Mouse (Mus musculus) frontal cortex, postnatal 14 days (tissue): ENCODE measurements around the gene Sptb.

ENCODE experiments used
- DNase-seq, 2 experiments: peaks; one replicate each; pipeline ENCODE4 v3.0.0; 2022; ENCODE audit warnings: low spot score in 2 of 2

The Sptb gene

DNA sequence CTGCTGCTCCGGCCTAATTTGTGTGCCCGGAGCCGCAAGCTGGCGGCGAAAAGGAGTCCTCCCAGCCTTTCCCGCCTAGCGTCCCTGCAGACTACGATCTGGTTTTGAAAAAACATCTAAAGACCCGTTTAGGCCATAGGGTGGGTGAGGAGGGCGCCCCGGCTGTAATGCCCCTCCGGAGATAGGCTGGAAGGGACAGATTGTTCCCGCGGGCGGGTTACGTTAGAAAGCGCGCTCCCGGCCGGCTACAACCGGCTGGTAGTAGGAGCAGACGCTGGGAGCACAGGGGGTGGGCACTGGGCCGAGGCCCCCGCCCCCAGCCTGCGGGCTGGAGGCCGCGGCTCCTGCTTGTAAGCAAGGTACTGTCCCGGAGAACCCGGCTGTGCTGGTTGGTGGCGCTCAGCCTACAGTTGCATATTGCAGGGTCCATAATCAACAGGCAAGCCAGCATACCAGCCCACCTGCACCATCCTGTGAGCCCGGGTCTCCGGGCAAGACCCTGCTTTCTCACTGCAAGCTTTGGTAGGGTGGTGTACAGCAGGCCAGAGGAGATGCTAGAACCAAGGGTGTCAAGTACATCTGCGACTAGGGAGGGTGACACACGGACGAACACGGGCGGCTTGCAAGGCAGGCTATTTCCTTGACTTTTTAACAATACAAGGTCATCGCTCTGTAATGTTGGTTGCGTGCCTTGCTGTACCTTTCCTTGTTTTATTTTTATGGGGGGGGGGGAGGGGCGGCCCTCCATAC is at the start of gene Sptb:
Gene Sptb (minus strand): TSS at position 197 of the 750 bp plus-strand sequence.
- peak; percentile 47 to 52 for DNase-seq

DNA sequence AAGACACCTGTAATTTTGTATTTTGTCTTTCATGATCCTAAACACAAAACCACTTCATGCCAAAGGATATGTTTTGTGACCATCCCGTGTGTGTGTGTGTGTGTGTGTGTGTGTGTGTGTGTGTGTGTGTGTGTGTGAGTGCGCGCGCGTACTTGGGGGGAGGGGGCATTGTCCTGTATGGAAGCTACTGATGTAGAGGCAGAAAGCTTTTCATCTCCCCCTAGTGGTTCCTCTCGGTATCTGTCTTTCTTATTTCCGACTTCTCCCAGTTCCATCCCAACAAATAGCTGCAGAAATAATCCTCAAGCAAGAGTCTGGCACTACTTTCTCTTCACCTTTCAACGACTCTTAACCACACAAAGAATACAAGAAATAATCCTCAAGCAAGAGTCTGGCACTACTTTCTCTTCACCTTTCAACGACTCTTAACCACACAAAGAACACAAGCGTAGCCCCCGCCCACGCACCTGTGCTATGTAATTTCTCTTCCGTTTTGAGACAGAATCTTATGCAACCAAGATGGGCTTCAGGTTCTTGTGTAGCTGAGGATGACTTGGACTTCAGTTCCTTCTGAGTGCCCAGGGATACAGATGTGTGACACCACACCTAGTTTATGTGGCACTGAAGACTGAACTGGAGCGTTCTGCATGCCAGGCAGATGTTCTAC is 42.4 kb upstream of the Sptb start:
- DNase-seq = no peak

DNA sequence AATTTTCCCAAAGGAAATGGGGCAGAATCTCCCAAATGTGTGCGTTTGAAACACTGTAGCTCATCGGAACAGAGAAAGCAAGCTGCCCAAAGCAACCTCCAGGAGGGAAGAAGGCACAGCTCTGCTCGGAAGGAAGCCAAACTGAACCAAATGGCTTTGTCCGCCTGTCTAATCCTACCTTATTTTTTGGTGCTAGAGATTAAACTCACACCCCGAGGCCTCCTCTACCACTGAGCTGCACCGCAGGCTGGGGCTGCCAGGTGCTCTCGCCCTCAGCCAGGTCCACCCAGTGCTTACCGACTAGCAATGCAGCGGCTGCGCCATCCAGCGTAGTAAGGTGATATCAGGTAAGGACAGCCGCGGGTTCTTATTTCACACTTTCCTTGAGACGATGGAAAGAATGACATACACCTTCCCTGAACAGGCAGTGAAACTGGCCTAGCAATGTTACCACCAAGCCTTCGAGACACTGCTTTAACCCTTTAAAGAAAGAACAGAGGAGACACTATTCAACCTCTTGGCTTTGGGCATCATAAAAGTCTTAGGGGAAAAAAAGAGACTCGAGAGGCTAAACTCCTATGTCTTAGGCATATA is 40.6 kb upstream of the Sptb start:
- DNase-seq = no peak

DNA sequence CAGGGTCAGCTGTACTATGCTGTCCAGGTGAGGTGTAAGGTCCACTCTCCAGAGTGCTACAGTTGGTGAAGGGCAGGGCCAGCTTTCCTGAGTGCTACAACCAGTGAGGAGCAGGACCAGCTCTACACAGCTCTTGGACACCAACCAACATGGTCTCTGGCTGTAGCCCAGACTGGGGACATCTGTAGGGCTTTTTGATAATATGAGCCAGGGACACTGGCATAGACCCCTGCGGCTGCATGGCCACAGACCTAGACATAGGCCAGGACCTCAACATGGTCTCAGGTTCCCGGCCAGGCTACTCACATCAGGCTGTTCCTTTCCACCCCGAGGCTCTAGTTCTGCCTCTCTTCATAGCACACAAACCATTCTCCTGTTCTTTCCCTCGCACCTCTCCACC is 17.6 kb upstream of the Sptb start:
- no peak for DNase-seq

DNA sequence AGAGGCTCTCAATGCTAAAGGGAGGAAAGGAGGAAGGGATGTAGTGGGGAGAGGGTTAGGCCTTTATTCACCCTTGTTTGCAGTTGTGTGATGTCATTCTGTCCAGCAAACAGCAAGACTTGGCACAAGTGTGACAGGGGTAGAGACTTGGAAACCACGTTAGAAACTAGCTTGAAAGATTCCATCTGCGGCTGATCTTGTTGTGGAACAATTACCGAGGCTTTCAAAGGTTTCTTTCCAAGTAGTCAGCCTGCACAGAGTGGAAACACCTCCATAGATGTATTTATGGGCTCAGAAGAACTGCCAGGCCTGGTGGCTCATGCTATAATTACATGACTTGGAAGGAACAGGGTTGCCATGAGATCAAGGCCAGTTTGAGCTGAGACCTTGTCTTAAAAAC is 11.7 kb upstream of the Sptb start:
- DNase-seq = no peak

DNA sequence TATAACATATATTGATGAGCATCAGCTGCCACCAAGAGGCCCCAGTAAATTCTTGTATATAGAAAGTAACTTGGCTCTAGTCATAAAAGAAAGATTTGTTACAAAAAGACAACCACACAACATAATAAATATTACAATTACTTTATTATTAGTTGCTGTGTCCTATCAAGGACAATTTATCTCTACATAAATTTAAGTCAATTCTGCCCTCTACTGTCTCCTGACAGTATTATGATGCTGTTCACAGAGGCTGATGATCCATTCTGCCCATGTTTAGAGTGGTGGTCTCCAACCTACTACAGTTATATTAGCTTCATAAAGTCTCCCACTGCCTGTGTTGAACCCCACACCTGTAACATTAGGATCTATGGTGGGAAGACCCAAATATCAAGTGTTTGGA is 10.2 kb upstream of the Sptb start:
- DNase-seq = no peak

DNA sequence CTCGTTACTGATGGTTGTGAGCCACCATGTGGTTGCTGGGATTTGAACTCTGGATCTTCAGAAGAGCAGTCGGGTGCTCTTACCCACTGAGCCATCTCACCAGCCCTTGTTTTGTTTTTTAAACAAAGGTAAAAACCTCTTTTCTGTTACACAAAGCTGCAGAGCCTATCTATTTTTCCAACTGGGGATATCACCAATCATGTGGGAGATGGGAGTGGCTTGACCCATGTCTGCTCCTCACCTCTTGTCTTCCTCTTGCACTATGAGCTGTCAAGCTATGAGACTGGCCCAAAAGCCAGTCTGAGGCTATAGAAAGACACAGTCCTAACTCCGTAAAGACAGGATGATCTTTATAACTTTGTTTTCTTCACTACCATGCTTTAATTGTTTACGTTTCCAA is 8.0 kb upstream of the Sptb start:
- DNase-seq = no peak

DNA sequence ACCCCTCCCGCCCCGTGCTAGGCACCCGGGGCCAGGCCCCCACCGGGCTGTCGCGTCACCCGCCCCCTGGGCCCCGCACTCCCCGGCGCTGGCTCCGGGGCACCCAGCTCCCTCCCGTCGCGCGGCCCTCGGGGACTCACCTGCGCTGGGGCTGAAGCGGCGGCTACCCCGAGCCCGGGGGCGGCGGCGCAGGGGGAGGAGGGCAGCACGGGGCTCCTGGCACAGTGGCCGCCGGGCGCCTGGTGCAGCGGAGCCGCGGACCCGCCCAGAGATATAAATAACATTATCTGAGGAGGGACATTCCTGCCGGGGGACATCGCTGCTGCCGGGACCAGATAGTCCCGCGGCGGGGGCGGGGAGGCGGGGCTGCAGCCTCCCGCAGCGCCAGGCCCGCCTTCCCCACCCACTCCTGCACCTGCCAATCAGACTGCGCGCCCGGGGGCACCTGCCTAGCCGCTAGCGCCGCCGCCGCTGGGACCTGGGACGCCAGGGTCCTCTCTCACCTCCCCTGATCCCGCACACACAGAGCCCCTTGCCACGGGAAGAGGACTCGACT is 474 bp downstream of the Sptb start:
- DNase-seq = peak in 1 of 2 experiments; percentile 61

DNA sequence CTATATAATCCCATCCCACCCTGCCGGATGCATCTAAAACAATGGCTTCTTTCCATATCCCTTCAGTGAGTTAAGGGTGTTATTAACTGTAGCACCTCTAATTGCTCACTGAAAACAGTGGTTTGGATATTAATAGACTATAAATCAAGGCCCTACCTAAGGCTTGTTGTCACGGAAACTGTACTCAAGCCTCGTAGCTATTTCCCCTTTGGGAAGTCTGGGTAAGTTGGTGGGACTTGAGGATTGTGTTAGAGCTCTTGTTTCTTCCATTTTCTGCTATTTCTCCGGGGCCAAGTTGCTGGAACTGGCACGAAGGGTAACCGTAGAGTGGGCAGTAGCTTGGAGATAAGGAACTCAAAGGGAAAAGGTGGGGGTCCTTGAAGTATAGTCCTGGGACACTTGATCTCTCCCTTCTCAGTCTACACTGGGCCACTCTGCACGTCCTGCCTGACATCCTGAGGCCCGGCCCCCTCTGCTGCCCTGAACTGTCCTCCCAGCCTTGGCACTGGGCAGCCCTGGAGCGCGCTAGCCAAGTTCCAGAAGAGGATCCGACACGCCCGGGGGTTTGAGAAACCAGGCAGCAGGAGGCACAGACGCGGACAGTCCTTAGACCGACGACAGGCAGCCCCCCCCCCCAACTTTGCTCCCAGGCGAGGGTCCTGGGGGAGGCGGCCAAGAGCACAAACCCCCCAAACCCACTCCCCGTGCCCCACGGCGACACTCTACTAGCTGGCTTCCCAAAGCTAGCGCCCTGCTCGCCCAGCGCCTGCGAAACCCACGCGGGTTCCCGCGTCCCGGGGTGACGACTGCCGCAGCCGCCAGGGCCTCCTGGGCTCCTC is 1.2 kb downstream of the Sptb start:
- DNase-seq = no peak

DNA sequence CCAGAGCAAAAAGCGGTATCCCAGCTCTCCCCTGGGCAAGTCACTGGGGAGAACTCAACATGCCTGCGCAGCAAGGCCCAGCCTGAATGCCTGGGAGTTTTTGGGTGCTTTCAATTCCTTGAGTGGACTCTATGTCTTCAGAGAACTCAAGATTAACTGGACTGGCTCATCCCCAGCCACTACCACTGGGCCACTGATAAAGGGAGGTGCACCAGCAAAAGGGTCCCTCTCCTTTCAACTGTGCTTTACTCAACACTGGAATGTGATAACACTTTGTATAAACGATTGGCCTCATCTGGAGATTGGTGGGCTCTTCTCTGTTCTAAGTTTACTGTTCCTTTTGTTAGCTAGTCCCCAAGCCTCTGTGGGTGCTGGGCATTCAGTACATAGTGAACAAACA is 2.2 kb downstream of the Sptb start:
- no peak for DNase-seq

DNA sequence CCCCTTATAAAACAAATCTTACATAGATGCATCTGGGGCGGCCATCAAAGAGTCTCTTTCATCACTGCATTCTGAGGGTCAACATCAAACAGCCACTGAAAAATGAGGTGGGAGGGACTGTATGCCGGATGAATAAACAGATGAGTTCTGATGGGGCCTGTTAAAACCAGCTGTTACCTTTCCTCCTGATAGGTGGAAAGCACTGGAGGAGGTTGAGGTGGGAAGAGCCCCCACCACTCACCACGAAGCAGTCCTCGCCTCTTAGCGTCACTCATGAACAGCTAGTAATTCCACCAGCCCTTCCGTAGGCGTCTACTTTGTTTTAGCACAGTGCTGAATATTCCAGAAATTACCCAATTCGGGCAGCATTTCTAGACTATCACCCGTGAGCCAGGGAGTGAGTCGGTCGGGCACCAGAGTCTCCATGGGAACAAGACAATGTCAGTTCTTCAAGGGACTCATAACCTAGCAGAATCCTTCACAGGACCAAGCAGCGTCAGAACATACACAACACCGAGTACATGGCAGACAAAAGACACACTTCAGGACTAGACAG is 13.9 kb downstream of the Sptb start:
- no peak for DNase-seq

DNA sequence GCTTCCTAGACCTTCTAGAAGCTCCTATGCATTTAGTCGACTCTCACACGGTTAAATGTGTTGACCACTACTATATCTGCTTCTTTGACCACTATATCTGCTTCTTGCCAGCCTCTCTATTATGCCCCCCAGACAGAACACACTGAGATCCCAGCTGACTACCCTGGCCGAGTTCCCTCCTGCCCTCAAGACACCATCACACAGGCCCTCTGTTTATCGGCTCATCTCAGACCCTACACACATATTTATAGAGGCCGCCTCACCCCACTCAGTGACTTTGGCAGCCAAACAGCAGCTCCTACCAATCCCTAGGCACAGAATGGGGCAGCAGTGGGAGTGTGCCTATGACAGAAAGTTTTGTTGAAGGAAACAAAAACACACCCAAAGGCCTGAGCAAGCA is 14.6 kb downstream of the Sptb start:
- no peak for DNase-seq

DNA sequence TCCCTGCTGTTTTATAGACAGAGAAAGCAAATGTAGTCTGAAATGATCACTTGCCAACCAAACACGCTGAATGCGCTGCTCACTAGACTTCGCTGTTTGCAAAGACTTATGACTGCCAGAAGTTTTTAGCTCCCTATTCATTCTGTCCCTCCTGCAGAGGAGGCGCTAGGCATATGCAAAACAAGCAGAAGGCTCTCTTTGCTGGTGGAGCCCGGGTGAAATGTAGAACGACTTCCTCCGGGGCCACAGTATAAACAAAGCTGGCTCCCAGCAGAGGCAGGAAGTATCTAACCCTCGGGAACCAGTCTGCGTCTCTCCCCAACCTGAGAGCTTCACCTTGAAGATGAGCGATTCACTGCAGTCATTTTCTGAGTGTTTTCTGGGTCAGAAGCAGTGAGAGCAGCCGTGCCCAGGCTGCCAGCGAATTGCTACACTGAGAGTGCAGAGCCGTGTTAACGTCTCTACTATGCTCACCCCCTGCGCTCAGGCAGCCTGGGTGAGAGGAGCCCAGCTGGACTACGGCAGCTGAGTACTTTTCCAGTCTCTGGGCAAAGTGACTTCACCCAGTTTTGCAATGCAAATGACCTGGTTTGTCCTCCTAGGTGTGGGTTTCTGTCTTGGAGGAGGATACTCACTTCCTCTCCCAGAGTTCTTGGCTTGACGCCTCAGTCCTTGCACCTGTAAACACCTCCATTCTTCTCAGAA is 15.4 kb downstream of the Sptb start:
- peak in 1 of 2 experiments; percentile 24 for DNase-seq

DNA sequence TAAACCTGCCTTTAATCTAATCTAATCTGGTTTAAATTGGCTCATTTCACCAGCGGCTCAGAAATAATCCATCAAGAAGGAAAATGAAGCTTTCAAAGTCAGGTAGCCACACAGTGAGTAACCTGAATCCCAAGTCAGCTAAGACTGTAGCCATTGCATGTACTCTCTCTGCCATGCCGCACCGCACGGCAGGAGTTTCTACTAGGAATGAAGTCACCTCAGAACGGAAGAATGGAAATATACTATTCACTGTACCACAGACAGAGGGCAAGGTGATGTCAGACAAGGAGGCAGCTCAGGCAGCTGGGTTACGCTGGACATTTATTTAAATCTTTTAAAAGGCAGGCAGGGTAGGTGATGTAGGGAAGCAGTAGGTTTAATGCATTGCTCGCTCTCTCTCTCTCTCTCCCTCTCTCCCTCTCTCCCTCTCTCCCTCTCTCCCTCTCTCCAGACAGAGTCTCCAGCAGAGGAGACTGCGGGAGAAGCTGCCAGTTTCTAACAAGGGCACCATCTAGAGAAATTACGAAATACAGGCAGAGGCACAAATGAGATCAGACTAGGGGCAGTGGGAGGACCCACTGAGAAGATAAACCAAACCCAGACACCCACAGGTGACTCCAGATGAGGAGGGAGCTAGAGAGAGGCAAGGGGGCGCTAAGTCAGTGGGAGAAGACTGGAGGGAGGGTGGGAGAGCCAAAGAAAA is 22.7 kb downstream of the Sptb start:
- DNase-seq = no peak

DNA sequence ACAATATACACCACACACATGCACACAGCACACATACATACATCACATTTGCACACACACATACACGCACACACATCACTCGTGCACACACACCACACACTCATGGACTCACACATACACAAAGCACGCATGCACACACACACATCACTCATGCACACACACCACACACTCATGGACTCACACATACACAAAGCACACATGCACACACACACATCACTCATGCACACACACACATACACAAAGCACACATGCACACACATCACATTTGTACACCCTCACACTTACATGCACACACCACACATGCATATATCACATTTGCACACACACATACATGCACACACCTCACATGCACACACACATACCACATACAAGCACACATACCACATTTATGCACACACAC is 24.7 kb downstream of the Sptb start:
- no peak for DNase-seq

DNA sequence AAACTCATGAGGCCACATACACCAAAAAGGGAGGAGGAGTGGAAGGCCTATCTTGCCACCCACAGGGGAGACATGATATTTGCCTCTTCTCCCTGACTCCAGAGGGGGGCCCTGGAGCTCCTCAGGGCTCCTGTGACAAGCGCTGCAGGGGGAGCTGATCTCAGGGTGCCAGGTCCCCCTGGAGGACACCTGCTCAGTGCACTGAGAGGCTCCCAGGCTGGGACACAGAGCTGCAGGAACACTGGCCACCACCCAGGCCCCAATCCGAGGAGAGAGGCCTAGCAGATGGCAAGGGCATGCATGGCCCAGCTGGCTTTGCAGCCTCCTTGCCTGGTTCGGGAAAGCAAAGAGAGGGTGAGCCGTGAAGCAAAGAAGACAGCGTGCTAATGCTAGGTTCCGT is 25.9 kb downstream of the Sptb start:
- no peak for DNase-seq

DNA sequence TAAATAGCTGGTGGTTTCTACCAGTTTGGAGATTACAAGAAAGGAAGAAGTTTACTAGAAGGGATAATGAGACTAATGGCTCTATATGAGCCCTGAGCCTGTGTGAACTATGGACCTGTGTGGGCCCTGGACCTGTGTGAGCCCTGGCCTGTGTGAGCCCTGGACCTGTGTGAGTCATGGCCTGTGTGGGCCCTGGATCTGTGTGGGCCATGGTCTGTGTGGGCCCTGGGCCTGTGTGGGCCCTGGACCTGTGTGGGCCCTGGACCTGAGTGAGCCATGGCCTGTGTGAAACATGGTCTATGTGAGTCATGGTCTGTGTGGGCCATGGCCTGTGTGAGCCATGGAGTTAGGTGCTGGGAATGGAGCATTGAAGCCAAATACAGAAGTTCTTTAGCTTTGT is 28.4 kb downstream of the Sptb start:
- no peak for DNase-seq

DNA sequence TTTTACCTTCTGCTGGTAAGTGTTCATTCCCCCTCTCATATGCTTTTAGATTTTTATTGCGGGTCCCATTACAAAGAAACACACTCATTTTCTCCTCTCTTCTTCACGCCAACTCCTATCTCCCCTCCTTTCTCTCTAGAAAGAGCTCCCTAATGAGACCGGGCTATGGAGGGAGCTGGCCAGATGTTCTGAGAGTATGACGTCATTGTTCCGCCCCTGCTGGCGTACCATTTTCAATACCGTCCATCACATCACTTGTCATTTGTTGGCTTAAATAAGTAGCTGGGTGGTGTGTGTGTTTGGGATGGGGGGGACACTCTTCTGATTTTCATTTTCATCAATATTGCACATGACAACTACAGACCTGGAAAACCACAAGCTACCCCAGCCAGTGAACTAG is 33.3 kb downstream of the Sptb start:
- DNase-seq = no peak

DNA sequence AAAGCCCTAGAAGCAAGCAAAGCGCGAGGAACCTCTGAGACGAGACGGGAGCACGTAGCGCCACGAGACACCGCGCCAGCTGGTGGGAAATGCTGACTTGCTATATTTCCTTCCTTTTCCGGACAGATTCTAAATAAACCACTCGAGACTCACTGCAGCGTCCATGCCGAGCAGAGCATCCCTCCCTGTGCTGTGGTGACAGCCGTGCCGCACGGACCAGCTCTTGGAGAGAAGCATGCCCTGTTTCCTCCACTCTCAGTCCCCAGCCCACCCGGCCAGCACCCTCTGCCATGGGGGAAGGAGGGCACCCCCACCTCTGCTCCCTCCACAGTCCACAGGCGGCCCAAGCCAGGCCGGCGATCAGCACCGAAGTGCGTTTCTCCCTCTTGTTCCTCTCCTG is 33.9 kb downstream of the Sptb start:
- no peak for DNase-seq

DNA sequence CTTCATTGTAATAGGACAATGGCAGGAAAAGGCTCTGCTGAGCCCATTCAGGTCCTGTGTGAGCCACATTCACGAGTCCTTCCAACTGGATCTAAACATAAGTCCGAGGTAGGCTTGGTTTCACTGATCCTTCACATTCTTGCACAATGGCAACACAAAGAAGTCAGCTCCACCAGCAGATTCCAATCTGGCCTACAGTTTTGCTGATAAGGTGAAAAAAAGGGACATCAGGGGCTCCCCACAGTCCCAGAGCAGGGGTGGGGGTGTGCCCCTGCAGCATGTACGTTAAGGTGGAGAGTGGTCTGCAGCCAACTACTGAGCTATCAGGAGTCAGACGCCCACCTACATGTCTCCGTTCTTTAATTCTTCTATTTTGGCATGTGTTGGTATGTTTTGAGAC is 35.0 kb downstream of the Sptb start:
- DNase-seq = no peak
